Mouse (Mus musculus): ENCODE measurements around the gene Mov10. TPM values are rescaled to one million over a fixed set of nuclear protein-coding genes. Genes with fewer than 3 reads are reported as not detected.

Mov10 gene
- total RNA-seq, 2 experiments from 2014 or later = 3.0 to 4.8 TPM

- intact Hi-C loops (cut with DNase I; ENCODE audit: low total_unique reads) = loop anchor here (10.0 kb wide), 1 partner anchor 176 kb away; the partner anchor contains the start of gene Wnt2b
- peak; percentile 89 for DNase-seq
Observed at GRCm38 (mm10) chr3:104788561-104789311, 29.6 kb downstream of the Mov10 start.

GRCm38 (mm10) chr3:104788075-104788474, 30.3 kb downstream of the Mov10 start, which contains the start of gene Rhoc:
Rhoc (plus strand) TSS chr3:104788375.
- intact Hi-C loops (cut with DNase I; ENCODE audit: low total_unique reads) = loop anchor here (10.0 kb wide), 1 partner anchor 177 kb away; the partner anchor contains the start of gene Wnt2b
- no peak for DNase-seq

GRCm38 (mm10) chr3:104785284-104785683, 33.1 kb downstream of the Mov10 start:
- DNase-seq = no peak
- intact Hi-C loops (cut with DNase I; ENCODE audit: low total_unique reads) = loop anchor here (10.0 kb wide), 1 partner anchor 180 kb away; the partner anchor contains the start of gene Wnt2b

GRCm38 (mm10) chr3:104783971-104784500, 34.3 kb downstream of the Mov10 start:
- no peak for DNase-seq
- intact Hi-C loops (cut with DNase I; ENCODE audit: low total_unique reads) = loop anchor here (10.0 kb wide), 1 partner anchor 181 kb away; the partner anchor contains the start of gene Wnt2b

GRCm38 (mm10) chr3:104782061-104782681, 36.2 kb downstream of the Mov10 start:
- DNase-seq = peak; percentile 84
- intact Hi-C loops (cut with DNase I; ENCODE audit: low total_unique reads) = loop anchor here (10.0 kb wide), 1 partner anchor 183 kb away; the partner anchor contains the start of gene Wnt2b

GRCm38 (mm10) chr3:104781471-104781903, 36.9 kb downstream of the Mov10 start, which contains the start of gene Fam19a3:
Fam19a3 (minus strand) TSS chr3:104781840.
- DNase-seq = peak; percentile 75
- intact Hi-C loops (cut with DNase I; ENCODE audit: low total_unique reads) = loop anchor here (10.0 kb wide), 1 partner anchor 183 kb away; the partner anchor contains the start of gene Wnt2b

- intact Hi-C loops (cut with DNase I; ENCODE audit: low total_unique reads) = loop anchor here (10.0 kb wide), 1 partner anchor 184 kb away; the partner anchor contains the start of gene Wnt2b
- DNase-seq = peak; percentile 78
Observed at GRCm38 (mm10) chr3:104780561-104781420, 37.6 kb downstream of the Mov10 start, which contains the start of gene Ppm1j. Ppm1j (plus strand) TSS chr3:104781056.

- peak; percentile 63 for DNase-seq
- intact Hi-C loops (cut with DNase I; ENCODE audit: low total_unique reads) = loop anchor here (5.0 to 10.0 kb wide), 3 partner anchors 68 to 285 kb away; partner anchors contain the start of genes 4930564D02Rik and Wnt2b
Observed at GRCm38 (mm10) chr3:104779949-104780348, 38.4 kb downstream of the Mov10 start.

- intact Hi-C loops (cut with DNase I; ENCODE audit: low total_unique reads) = loop anchor here (5.0 to 10.0 kb wide), 2 partner anchors 65 to 287 kb away; partner anchors contain the start of gene 4930564D02Rik
- DNase-seq = no peak
Observed at GRCm38 (mm10) chr3:104777342-104777741, 41.0 kb downstream of the Mov10 start.

- intact Hi-C loops (cut with DNase I; ENCODE audit: low total_unique reads) = loop anchor here (10.0 kb wide), 1 partner anchor 292 kb away; the partner anchor contains the start of gene 4930564D02Rik
- no peak for DNase-seq
Observed at GRCm38 (mm10) chr3:104773301-104773700, 45.1 kb downstream of the Mov10 start.

- no peak for DNase-seq
- intact Hi-C loops (cut with DNase I; ENCODE audit: low total_unique reads) = loop anchor here (10.0 kb wide), 1 partner anchor 293 kb away; the partner anchor contains the start of gene 4930564D02Rik
Observed at GRCm38 (mm10) chr3:104771460-104771859, 46.9 kb downstream of the Mov10 start.

GRCm38 (mm10) chr3:104770918-104771317, 47.4 kb downstream of the Mov10 start:
- no peak for DNase-seq
- intact Hi-C loops (cut with DNase I; ENCODE audit: low total_unique reads) = loop anchor here (10.0 kb wide), 1 partner anchor 294 kb away; the partner anchor contains the start of gene 4930564D02Rik

- DNase-seq = peak; percentile 46
- intact Hi-C loops (cut with DNase I; ENCODE audit: low total_unique reads) = loop anchor here (10.0 kb wide), 1 partner anchor 295 kb away; the partner anchor contains the start of gene 4930564D02Rik
Observed at GRCm38 (mm10) chr3:104770035-104770434, 48.3 kb downstream of the Mov10 start.

GRCm38 (mm10) chr3:104769135-104769534, 49.2 kb downstream of the Mov10 start:
- intact Hi-C loops (cut with DNase I; ENCODE audit: low total_unique reads) = no loop called here

GRCm38 (mm10) chr3:104767716-104768115, 50.6 kb downstream of the Mov10 start:
- intact Hi-C loops (cut with DNase I; ENCODE audit: low total_unique reads) = no loop called here
- no peak for DNase-seq

More at GRCm38 (mm10) chr3:104769135-104769534, 49.2 kb downstream of the Mov10 start:
- DNase-seq = no peak

- intact Hi-C loops (cut with DNase I; ENCODE audit: low total_unique reads) = no loop called here
- no peak for DNase-seq
Observed at GRCm38 (mm10) chr3:104767141-104767540, 51.2 kb downstream of the Mov10 start.

- DNase-seq = no peak
- intact Hi-C loops (cut with DNase I; ENCODE audit: low total_unique reads) = no loop called here
Observed at GRCm38 (mm10) chr3:104765021-104765420, 53.3 kb downstream of the Mov10 start.
